Mouse (Mus musculus) megakaryocyte, embryonic 14.5 days (primary cell): ENCODE measurements at regions not wholly inside any gene's neighbourhood (a gene's known extent, or its start where the extent isn't known, plus 50 kb on each side); places are given as distances from the start of the nearest gene placed in this dataset.
"Not testable (repeated sequence)": the region's sequence is repeated elsewhere in the genome, so short reads cannot be mapped to it uniquely, and the experiment has no call there.

Source experiments
- H3K27me3 ChIP-seq: replicated peaks from 2 replicates; pipeline ENCODE3; 2012; ENCODE audit warnings: inconsistent platforms
- H3K36me3 ChIP-seq: replicated peaks from 2 replicates; pipeline ENCODE3; 2012; ENCODE audit warnings: low read length, inconsistent platforms, mixed read lengths
- H3K4me1 ChIP-seq: 2 replicates; pipeline ENCODE4 v1.6.1; 2012; ENCODE audit warnings: inconsistent platforms
- H3K4me3 ChIP-seq: replicated peaks from 2 replicates; pipeline ENCODE3; 2012; ENCODE audit warnings: moderate library complexity, mild to moderate bottlenecking, inconsistent platforms
- H3K9me3 ChIP-seq: 2 replicates; pipeline ENCODE4 v1.6.1; 2012; ENCODE audit warnings: inconsistent platforms
- FLI1 ChIP-seq: IDR thresholded peaks from 2 replicates; pipeline ENCODE4 v1.6.1; 2012; ENCODE audit warnings: low read length, inconsistent platforms, mixed read lengths
- GATA1 ChIP-seq: IDR thresholded peaks from 3 replicates; pipeline ENCODE4 v1.6.1; 2012; ENCODE audit warnings: mixed read lengths, low read length, inconsistent platforms, borderline replicate concordance

DNA sequence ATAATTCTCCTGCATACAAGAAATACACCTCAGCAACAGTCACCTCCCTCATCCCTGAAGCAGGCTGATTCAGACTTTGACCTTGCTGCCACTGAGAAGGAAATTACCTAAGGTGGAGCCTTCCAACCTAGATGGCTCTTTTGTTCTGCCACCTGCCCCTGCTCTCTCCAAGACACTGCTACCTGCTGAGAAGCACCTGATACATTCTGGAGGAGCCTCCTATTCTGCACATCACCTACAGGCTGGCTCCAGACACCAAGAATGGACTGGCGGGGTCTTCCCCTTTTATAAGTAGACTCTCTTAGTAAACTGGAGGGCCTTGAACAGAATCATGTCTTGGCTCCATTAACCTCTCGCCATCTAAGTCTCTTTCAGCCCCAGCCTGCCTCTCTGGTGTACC is 1149.5 kb upstream of the 2610301B20Rik start:
- not testable (repeated sequence) for H3K36me3 ChIP-seq, H3K4me3 ChIP-seq, H3K9me3 ChIP-seq, H3K4me1 ChIP-seq, H3K27me3 ChIP-seq

DNA sequence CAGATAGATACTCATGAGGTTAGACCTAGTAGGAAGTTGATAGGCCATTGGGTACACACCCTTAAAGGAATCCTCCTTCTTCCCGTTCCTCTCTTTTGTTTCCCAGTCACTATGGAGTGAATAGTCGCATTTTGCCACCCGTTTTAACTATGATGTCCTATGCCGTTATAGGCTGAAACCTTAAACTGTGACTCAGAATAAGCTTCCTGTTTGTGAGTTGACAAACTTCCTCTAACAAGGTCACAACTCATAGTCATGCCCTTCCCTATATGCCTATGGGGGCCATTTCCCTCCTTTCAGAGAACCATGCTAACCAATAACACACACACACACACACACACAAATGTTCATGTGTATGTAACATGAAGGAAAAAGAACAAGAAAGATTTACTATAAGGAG is 1136.6 kb upstream of the 2610301B20Rik start:
- TF ChIP-seq GATA1: no peak
- TF ChIP-seq FLI1: no peak
- peaks cover 16% of the 10 kb centered on the region for H3K4me1 ChIP-seq
- no peaks in the 10 kb centered on the region for H3K36me3 ChIP-seq
- H3K4me3 ChIP-seq: no peak overlapping the region
- H3K27me3 ChIP-seq: no peaks in the 10 kb centered on the region
- no peaks in the 10 kb centered on the region for H3K9me3 ChIP-seq

DNA sequence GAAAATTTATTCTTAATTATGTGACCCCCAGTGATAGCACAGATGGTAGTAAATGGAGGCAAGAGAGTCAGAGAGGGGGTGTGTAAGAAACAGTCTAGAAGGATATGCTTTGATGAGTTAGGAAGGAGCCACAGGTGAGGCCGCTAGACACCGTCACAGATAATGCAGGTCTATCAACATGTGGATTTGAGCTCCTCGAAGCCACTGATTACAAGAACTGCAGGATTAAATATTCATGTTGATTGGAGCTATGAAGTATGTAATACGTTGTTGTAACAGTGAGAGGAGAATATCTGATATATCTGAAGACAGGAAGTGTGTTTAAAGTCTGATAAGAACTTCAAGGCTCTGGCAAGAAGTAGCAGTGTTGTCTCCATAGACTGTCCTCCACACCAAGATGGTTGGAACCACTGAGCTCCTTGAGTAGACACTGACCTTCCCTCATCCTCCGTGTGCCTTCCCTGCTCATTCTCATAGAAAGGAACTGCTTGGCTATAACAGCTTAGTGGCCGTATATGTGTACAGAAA is 1126.8 kb upstream of the 2610301B20Rik start:
- no peaks in the 10 kb centered on the region for H3K36me3 ChIP-seq
- TF ChIP-seq GATA1: no peak
- no peak for TF ChIP-seq FLI1
- H3K4me1 ChIP-seq: peaks cover 23% of the 10 kb centered on the region

DNA sequence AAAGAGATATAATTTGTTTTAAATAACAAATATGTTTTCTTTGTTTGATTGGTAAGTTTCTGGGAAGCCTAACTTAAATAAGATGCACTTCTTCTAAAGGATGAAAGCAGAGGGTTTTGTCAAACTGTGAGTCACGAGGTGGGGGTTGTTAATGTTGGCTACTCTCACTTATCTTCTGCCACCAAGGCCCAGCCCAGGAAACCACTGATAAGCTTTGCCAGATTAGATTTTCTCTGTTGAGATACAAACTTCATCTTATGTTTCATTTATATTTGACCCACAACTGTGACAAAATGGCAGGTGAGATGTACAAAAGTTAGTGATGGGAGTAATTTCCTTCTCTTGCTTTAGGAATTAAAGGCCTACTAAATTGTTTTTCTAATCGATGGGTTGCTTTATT is 1126.2 kb upstream of the 2610301B20Rik start:
- Histone ChIP-seq H3K4me1 (peaks cover 17% of the 10 kb centered on the region), H3K4me3 (no peak overlapping the region), H3K36me3 (no peaks in the 10 kb centered on the region), H3K9me3 (no peaks in the 10 kb centered on the region), H3K27me3 (no peaks in the 10 kb centered on the region)
- TF ChIP-seq FLI1 (no peak), GATA1 (no peak)

More for the DNA sequence above, 1126.8 kb upstream of the 2610301B20Rik start:
- no peaks in the 10 kb centered on the region for H3K9me3 ChIP-seq
- no peaks in the 10 kb centered on the region for H3K27me3 ChIP-seq
- H3K4me3 ChIP-seq: peak overlapping the region; percentile 31

DNA sequence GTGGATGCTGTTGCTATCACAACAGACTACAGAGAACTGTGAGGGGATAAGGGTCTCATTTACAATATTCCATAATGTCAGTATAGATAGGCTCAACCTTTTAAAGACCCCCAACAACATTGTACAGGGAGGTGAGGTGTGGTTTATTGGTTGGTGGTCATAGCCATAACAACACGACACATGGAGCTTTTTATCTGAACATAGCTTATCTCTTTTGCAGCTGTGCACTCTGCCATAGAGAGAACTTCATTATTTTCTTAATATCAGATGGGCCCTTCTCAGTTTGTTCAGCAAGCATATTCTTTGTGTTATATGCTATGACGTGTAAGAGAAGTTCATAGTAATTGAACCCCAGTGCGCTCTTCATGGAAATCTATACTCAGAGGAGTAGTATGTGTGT is 1124.4 kb upstream of the 2610301B20Rik start:
- no peaks in the 10 kb centered on the region for H3K9me3 ChIP-seq
- H3K36me3 ChIP-seq: no peaks in the 10 kb centered on the region
- peaks cover 13% of the 10 kb centered on the region for H3K4me1 ChIP-seq
- H3K4me3 ChIP-seq: no peak overlapping the region
- no peak for TF ChIP-seq GATA1
- no peak for TF ChIP-seq FLI1
- no peaks in the 10 kb centered on the region for H3K27me3 ChIP-seq

DNA sequence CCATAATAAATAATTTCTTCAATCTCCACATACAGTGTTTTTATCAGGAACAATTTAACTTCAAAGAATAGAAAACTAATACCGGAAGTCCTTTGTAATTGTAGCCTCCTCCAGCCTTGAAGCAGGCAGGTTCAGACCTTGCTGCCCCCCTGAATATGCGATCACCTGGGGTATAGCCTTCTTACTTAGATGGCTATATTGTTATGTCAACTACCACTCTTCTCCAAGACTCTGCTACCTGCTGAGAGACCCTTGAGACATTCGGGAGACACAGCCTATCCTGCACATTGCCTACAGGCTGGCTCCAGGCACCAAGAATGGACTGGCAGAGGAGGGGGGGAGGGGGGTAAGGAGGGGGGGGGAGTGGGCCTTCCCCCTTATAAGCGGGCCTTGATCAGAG is 1123.9 kb upstream of the 2610301B20Rik start:
- H3K27me3 ChIP-seq: no peaks in the 10 kb centered on the region
- H3K4me1 ChIP-seq: peaks cover 13% of the 10 kb centered on the region
- no peaks in the 10 kb centered on the region for H3K9me3 ChIP-seq
- H3K36me3 ChIP-seq: no peaks in the 10 kb centered on the region
- H3K4me3 ChIP-seq: no peak overlapping the region
- no peak for TF ChIP-seq FLI1
- TF ChIP-seq GATA1: no peak

DNA sequence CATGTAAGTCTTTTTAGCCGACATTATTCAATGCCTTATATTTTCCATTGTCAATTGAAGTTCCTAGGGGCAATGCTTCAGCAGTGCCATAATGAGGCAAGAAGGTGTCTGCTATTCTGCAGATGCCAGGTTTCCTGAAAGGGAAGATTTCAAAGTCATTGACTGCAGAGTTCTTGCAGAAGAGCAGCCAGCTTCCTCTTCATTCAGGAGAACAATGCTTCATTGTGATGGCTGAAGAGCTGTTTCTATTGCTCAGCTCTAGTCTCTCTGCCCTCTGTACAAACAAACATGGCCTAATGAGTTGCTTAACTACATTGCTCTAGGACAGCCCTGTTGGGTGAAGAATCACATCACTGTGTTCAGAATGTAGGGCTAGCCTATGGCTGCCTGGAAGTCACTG is 1111.0 kb upstream of the 2610301B20Rik start:
- TF ChIP-seq GATA1 (no peak), FLI1 (no peak)
- Histone ChIP-seq H3K36me3 (no peaks in the 10 kb centered on the region), H3K4me1 (no peaks in the 10 kb centered on the region), H3K4me3 (no peak overlapping the region), H3K9me3 (no peaks in the 10 kb centered on the region), H3K27me3 (no peaks in the 10 kb centered on the region)

DNA sequence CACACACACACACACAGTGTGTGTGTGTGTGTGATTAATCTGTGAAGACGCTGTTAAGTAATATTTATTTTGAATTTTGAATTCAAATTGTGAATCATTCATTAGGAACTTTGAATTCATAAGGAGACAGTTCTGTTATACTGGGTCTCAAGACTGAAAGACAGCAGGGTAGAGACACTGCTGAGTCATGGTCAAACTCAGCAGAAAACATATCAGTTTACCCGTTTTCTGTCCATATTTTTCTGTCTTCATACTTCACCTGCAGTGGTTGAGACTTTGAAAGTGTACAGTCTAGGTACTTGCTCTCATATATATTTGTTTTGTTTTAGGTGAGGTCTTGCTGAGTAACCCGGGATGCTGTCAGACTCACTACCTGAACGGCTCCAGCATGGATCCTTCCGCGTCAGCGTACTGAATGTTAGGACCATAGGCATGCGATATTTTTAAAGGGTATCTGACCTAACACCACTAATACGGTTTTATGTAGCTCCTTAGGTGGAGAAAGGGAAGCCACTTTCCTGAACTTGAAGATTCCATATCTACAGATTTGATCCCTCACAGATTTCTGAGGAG is 1104.6 kb upstream of the 2610301B20Rik start:
- Histone ChIP-seq H3K4me1 (peaks cover 20% of the 10 kb centered on the region), H3K36me3 (no peaks in the 10 kb centered on the region), H3K27me3 (peaks cover under 1% of the 10 kb centered on the region), H3K9me3 (no peaks in the 10 kb centered on the region), H3K4me3 (peak overlapping the region; percentile 70)
- TF ChIP-seq GATA1: no peak
- no peak for TF ChIP-seq FLI1

DNA sequence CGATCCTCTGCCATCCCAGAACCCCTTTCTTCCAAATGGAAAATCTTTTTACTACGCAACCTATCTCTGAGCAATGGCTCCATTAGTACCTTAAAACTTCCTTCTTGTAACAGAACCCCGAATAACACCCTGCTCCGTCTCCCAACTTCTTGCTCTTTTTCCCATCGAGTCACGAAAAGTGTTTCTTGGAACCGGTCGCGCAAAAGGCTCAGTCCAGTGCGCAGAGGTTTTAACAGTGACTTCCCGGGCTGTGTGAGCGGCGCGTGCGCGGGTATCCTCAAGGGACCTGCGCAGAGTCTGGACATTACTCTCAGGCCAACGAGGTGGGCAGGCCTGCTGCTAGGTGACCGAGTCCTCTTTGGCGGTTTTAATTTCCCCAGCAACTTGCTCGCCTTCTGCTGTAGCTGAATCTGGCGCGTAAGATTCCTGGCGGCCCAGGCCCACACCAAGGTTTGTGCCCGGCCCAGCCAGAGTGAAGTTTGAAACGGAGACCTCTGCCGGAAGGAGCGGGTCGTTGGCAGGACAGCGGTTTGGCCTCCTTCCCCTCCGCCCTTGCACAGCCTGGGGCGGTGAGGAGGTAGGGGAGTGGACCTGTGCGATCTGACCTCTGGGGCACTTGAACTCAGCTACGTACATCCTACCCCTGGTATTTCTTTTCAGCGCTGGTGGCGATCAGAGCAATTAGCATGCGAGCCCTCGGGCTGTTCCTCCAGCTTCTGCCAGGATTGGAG is 1103.8 kb upstream of the 2610301B20Rik start:
- TF ChIP-seq GATA1: no peak
- TF ChIP-seq FLI1: no peak
- H3K4me3 ChIP-seq: peak overlapping the region; percentile 94
- peaks cover 20% of the 10 kb centered on the region for H3K4me1 ChIP-seq
- H3K27me3 ChIP-seq: peaks cover 1% of the 10 kb centered on the region
- H3K36me3 ChIP-seq: no peaks in the 10 kb centered on the region
- no peaks in the 10 kb centered on the region for H3K9me3 ChIP-seq

DNA sequence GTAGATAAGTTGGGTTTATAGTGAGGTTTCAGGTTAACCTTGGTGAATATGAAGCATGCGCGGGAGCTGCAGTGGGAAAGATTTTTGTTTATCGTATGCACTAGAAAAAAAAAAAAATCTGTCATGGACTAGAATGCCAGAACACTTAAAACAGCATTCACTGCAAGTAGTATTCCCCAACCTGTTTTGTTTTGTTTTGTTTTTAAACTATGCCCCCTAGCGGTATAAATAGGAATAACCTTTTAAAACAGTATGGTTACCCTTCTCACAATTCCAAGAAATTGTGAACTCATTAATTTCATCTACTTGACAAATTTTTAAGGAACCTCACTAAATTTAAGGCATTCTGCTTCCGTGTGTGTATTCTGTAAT is 1103.2 kb upstream of the 2610301B20Rik start:
- no peaks in the 10 kb centered on the region for H3K9me3 ChIP-seq
- peaks cover 3% of the 10 kb centered on the region for H3K27me3 ChIP-seq
- no peak for TF ChIP-seq GATA1
- no peak for TF ChIP-seq FLI1
- peak overlapping the region; percentile 94 for H3K4me3 ChIP-seq
- peaks cover 20% of the 10 kb centered on the region for H3K4me1 ChIP-seq
- H3K36me3 ChIP-seq: no peaks in the 10 kb centered on the region
